Mouse (Mus musculus) kidney, adult 2 months (tissue): ENCODE data around the gene Hoxb1. TPM values are rescaled to one million over a fixed set of nuclear protein-coding genes. Genes with fewer than 3 reads are reported as not detected.
A peak's percentile ranks its signal among the peaks of the same experiment; 100 is the strongest.

Experiments
- DNase-seq: peaks from one replicate; pipeline ENCODE4 v3.0.0; 2021
- H3K27ac ChIP-seq: fragments of 200-500 bp; 2 replicates; pipeline ENCODE4 v1.5.1; 2012; ENCODE audit warnings: low read depth, low read length, control low read depth, inconsistent platforms; ENCODE audit not compliant: insufficient read depth
- H3K27me3 ChIP-seq: fragments of 200-500 bp; replicated peaks from 2 replicates; pipeline ENCODE4 v1.6.1; 2012; ENCODE audit warnings: mild to moderate bottlenecking, moderate library complexity, low read length, inconsistent platforms; ENCODE audit not compliant: control insufficient read depth, insufficient read depth
- H3K36me3 ChIP-seq: fragments of 200-500 bp; 2 replicates; pipeline ENCODE4 v1.6.1; 2012; ENCODE audit warnings: mild to moderate bottlenecking, moderate library complexity, low read length, inconsistent platforms; ENCODE audit not compliant: control insufficient read depth, insufficient read depth
- H3K4me1 ChIP-seq: fragments of 200-500 bp; 2 replicates; pipeline ENCODE4 v1.6.1; 2011; ENCODE audit warnings: low read length; ENCODE audit not compliant: control insufficient read depth, insufficient read depth
- H3K4me3 ChIP-seq: fragments of 200-500 bp; 2 replicates; pipeline ENCODE4 v1.5.1; 2011; ENCODE audit warnings: mild to moderate bottlenecking, low read depth, low read length, control low read depth; ENCODE audit not compliant: insufficient read depth
- CTCF ChIP-seq: fragments of 200-500 bp; conservative IDR thresholded peaks from 2 replicates; pipeline ENCODE4 v1.5.1; 2011; ENCODE audit warnings: low read depth, mild to moderate bottlenecking, control low read depth, low read length, moderate library complexity, mixed read lengths; ENCODE audit not compliant: insufficient read depth, insufficient read length
- POLR2A ChIP-seq: fragments of 200-500 bp; IDR thresholded peaks from one replicate; pipeline ENCODE4 v1.6.1; 2011; ENCODE audit warnings: low read depth, low read length, control low read depth
- WGBS: fragments of 180-500 bp; shearing (Covaris S2); methylation state at CpG from one replicate; pipeline ENCODE4 v1.1.7; 2018; 5-methylcytosine and 5-hydroxymethylcytosine counted together
- polyA plus RNA-seq: library from polyadenylated mRNA; depleted of rRNA; stranded (reverse); fragments of >200 nt; gene quantifications from 2 replicates; pipeline ENCODE4 v1.2.3, GENCODE M21; 2012

The Hoxb1 gene
- polyA plus RNA-seq, 1 experiment, result not detected

- DNase-seq, result no peak
- TF ChIP-seq CTCF (no peak), POLR2A (no peak)
- 55% methylated on average over 22 of the region's 22 CpGs for WGBS
- H3K4me1 ChIP-seq, result 0 out of 2 replicates have a peak, but pooled peaks cover 7% of the 10 kb centered on the region
- H3K4me3 ChIP-seq, result no peak overlapping the region
- H3K36me3 ChIP-seq, result peaks cover under 1% of the 10 kb centered on the region; the same call in 1 of the 2 replicates
- peak overlapping the region; percentile 73 for H3K27ac ChIP-seq
- no peaks in the 10 kb centered on the region for H3K27me3 ChIP-seq
Measured at GRCm38 (mm10) chr11:96325747-96326212, 39.8 kb upstream of the Hoxb1 start.

DNA sequence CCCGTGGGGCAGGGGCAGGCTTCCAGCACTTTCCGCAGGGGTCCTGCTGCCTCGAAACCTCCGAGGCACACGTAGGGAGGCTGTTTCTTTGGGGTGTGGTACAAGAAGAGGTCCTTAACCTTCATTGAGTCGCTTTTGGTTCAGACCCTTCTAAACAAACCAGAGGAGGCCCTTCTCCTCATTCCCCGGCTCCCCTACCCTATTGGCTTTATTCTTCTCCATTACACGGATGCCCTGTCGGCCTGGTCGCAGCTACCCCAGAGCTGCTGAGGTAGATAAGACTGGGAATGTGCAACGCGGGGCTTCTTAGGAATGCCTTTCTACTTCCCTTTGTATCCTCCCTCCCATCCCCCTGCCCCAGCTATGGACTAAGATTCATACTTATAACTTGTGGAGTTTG lies 38.8 kb upstream of the Hoxb1 start:
- WGBS, result 58% methylated on average over 12 of the region's 12 CpGs
- TF ChIP-seq POLR2A (no peak), CTCF (no peak)
- Histone ChIP-seq H3K4me3 (no peak overlapping the region), H3K4me1 (peaks cover 9% of the 10 kb centered on the region), H3K27me3 (no peaks in the 10 kb centered on the region), H3K36me3 (no peaks in the 10 kb centered on the region; the same call in 1 of the 2 replicates), H3K27ac (peak overlapping the region; percentile 15)
- DNase-seq, result no peak

DNA sequence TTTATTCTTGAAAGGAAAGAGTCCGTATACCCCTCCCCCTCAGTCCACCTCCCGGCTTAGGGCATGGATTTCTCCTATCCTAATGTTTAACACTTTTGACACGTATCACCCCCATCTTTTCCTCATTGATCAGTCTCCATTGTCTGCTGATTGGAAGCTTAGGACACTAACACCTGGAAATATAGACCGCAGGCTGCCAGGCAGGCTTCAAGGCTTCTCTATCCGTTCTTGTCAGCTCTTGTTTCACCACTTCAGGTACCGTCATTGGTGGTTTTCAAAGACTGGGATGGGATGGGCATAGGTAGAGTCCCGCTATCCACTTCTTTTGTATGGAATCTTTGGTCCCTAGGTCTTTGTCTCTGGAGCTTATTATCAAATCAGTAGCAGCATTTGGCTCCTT lies 38.4 kb upstream of the Hoxb1 start:
- H3K27ac ChIP-seq, result peak overlapping the region; percentile 15; the same call in 1 of the 2 replicates
- H3K36me3 ChIP-seq, result no peaks in the 10 kb centered on the region; the same call in 1 of the 2 replicates
- peaks cover 13% of the 10 kb centered on the region for H3K4me1 ChIP-seq
- no peak for DNase-seq
- H3K4me3 ChIP-seq, result no peak overlapping the region
- 74% methylated on average over 7 of the region's 7 CpGs for WGBS
- H3K27me3 ChIP-seq, result no peaks in the 10 kb centered on the region
- no peak for TF ChIP-seq POLR2A

GRCm38 (mm10) chr11:96327750-96328149 lies 37.8 kb upstream of the Hoxb1 start:
- Histone ChIP-seq H3K27ac (no peak overlapping the region), H3K4me3 (no peak overlapping the region), H3K36me3 (no peaks in the 10 kb centered on the region; the same call in 1 of the 2 replicates), H3K27me3 (no peaks in the 10 kb centered on the region), H3K4me1 (peaks cover 17% of the 10 kb centered on the region)
- TF ChIP-seq POLR2A (no peak), CTCF (no peak)
- DNase-seq, result no peak
- 65% methylated on average over 5 of the region's 5 CpGs for WGBS

DNA sequence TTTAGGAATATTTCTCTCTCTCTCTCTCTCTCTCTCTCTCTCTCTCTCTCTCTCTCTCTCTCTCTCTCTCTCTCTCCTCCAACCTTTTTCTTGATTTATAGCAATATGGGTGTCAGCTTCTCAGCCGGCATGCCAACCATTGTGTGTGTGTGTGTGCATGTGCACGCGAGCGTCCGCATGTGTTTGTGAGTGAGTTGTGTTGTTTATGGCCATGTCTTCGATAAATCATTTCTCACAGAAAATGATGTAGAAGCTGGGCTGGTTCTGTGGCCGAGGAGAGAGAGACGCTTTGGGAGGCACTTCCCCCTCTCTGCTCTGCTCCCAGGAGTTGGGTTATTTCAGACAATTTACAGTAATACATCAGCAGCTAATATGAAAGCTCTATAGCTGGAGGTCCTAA lies 36.9 kb upstream of the Hoxb1 start:
- TF ChIP-seq CTCF (no peak), POLR2A (no peak)
- peak overlapping the region; percentile 39; the same call in 1 of the 2 replicates for H3K27ac ChIP-seq
- no peaks in the 10 kb centered on the region; the same call in 1 of the 2 replicates for H3K36me3 ChIP-seq
- H3K4me3 ChIP-seq, result no peak overlapping the region
- DNase-seq, result no peak
- peaks cover 18% of the 10 kb centered on the region for H3K4me1 ChIP-seq
- no peaks in the 10 kb centered on the region for H3K27me3 ChIP-seq
- 37% methylated on average over 8 of the region's 8 CpGs for WGBS

- no peak for DNase-seq
- no peak overlapping the region for H3K4me3 ChIP-seq
- peak overlapping the region; percentile 51; the same call in 1 of the 2 replicates for H3K27ac ChIP-seq
Measured at GRCm38 (mm10) chr11:96332105-96332504, 33.4 kb upstream of the Hoxb1 start.

GRCm38 (mm10) chr11:96332618-96333032 lies 32.9 kb upstream of the Hoxb1 start:
- peak overlapping the region; percentile 14; the same call in 1 of the 2 replicates for H3K27ac ChIP-seq
- TF ChIP-seq POLR2A, result no peak
- TF ChIP-seq CTCF, result no peak
- DNase-seq, result no peak
- H3K36me3 ChIP-seq, result no peaks in the 10 kb centered on the region
- no peaks in the 10 kb centered on the region for H3K27me3 ChIP-seq
- peaks cover 47% of the 10 kb centered on the region for H3K4me1 ChIP-seq
- WGBS, result 39% methylated on average over 35 of the region's 35 CpGs
- no peak overlapping the region for H3K4me3 ChIP-seq

More at GRCm38 (mm10) chr11:96332105-96332504, 33.4 kb upstream of the Hoxb1 start:
- WGBS, result 25% methylated on average over 8 of the region's 8 CpGs
- Histone ChIP-seq H3K27me3 (no peaks in the 10 kb centered on the region), H3K36me3 (no peaks in the 10 kb centered on the region; the same call in 1 of the 2 replicates), H3K4me1 (peaks cover 43% of the 10 kb centered on the region)
- TF ChIP-seq POLR2A (no peak), CTCF (no peak)

DNA sequence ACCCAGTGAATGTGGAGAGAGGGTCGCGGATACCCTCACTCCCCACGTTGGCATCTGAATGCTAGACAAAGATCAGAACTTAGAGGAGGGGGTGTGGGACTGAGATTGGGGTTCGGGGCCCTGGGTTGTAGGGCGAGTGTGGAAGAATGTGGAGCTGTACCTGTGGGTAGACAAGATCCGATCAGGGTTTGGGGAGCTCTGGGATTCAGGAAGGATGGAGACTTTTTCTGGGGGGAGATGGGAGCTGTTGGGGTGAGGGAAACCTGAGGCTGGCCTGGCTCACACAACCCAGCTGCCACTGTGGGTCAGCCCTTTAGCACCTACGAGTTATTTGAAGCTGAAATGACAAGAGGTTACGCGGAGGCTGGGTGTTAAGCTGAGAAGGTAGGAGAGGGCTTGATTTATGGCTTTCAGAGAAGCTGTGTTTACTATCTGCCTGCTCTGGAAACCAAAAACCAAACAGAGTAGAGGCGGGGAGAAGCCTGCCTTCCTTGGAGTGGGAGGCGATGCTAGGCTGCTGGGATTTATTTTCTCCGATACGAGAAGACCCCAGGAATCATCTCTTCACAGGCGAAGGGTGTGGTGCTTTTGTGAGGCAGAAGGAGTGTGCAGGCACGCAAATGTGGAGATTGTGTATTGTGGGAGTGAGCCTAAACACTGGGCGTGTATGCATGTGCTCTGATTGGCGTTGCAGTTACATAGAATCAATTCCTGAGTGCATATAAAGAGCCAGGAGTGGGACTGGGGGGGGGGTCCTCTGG lies 32.1 kb upstream of the Hoxb1 start:
- Histone ChIP-seq H3K4me1 (peaks cover 51% of the 10 kb centered on the region), H3K36me3 (no peaks in the 10 kb centered on the region), H3K27ac (peak overlapping the region; percentile 14), H3K4me3 (no peak overlapping the region), H3K27me3 (no peaks in the 10 kb centered on the region)
- no peak for DNase-seq
- TF ChIP-seq CTCF (no peak), POLR2A (no peak)
- WGBS, result 48% methylated on average over 17 of the region's 17 CpGs
